Mouse (Mus musculus): ENCODE measurements around the gene Aqp6.

GRCm38 (mm10) chr15:99597596-99597995 is 3.6 kb upstream of the Aqp6 start:
- TF ChIP-seq GATA1 (IDR thresholded peaks at IDR 0.05; ENCODE audit: borderline replicate concordance, low read length) (no peak), FLI1 (IDR thresholded peaks at IDR 0.05; ENCODE audit: low read length) (no peak)
